Mouse (Mus musculus) ES-Bruce4 (cell line): ENCODE measurements around the gene Synpo2l. TPM values are rescaled to one million over a fixed set of nuclear protein-coding genes. Genes with fewer than 3 reads are reported as not detected.
A peak's percentile ranks its signal among the peaks of the same experiment; 100 is the strongest.
"Not testable (repeated sequence)": the region's sequence is repeated elsewhere in the genome, so short reads cannot be mapped to it uniquely, and the experiment has no call there.

Experiments used
- H3K27ac ChIP-seq: 2 replicates; pipeline ENCODE4 v1.5.1; 2012; ENCODE audit warnings: low read length, inconsistent platforms; ENCODE audit not compliant: insufficient read depth
- H3K27me3 ChIP-seq: 2 replicates; pipeline ENCODE4 v1.6.1; 2012; ENCODE audit warnings: mild to moderate bottlenecking, low read length, inconsistent platforms; ENCODE audit not compliant: control insufficient read depth, poor library complexity, insufficient read depth, severe bottlenecking
- H3K36me3 ChIP-seq: 2 replicates; pipeline ENCODE4 v1.6.1; 2012; ENCODE audit warnings: inconsistent platforms, mild to moderate bottlenecking, low read length, moderate library complexity; ENCODE audit not compliant: control insufficient read depth, poor library complexity, insufficient read depth, severe bottlenecking
- H3K4me1 ChIP-seq: one replicate; pipeline ENCODE4 v1.8.1; 2011; ENCODE audit warnings: low read length; ENCODE audit not compliant: control insufficient read depth, insufficient read depth
- H3K4me3 ChIP-seq: 2 replicates; pipeline ENCODE4 v1.5.1; 2011; ENCODE audit warnings: low read depth, mild to moderate bottlenecking, low read length
- H3K9ac ChIP-seq: 2 replicates; pipeline ENCODE4 v1.6.1; 2012; ENCODE audit warnings: low read depth, mild to moderate bottlenecking, inconsistent platforms; ENCODE audit not compliant: poor library complexity, severe bottlenecking
- H3K9me3 ChIP-seq: replicated peaks from 2 replicates; pipeline ENCODE4 v1.6.1; 2012; ENCODE audit warnings: mild to moderate bottlenecking, low read length, inconsistent platforms; ENCODE audit not compliant: control insufficient read depth, poor library complexity, insufficient read depth, severe bottlenecking
- CTCF ChIP-seq: IDR thresholded peaks from one replicate; pipeline ENCODE4 v1.8.1; 2011; ENCODE audit warnings: low read depth, low read length
- EP300 ChIP-seq: IDR thresholded peaks from 2 replicates; pipeline ENCODE4 v1.6.1; 2011; ENCODE audit warnings: low read depth, low read length; ENCODE audit not compliant: insufficient read depth
- POLR2A ChIP-seq: IDR thresholded peaks from one replicate; pipeline ENCODE4 v1.8.1; 2011; ENCODE audit warnings: low read length; ENCODE audit not compliant: insufficient read depth
- polyA plus RNA-seq: library from polyadenylated mRNA; stranded (reverse); fragments of >200 nt; gene quantifications from 2 replicates; pipeline ENCODE4 v1.2.4, GENCODE M21; 2011; ENCODE audit warnings: low read depth; ENCODE audit not compliant: missing spikeins, insufficient read depth, insufficient read length

Synpo2l gene
- polyA plus RNA-seq, 1 experiment, result 6.1 TPM

- Histone ChIP-seq H3K4me3 (peak within 1 kb of the TSS; percentile 96), H3K36me3 (no peaks in the 10 kb centered on the region), H3K9me3 (no peaks in the 10 kb centered on the region), H3K9ac (peak within 1 kb of the TSS; percentile 97), H3K27ac (peak within 1 kb of the TSS; percentile 67), H3K4me1 (no peaks in the 10 kb centered on the region), H3K27me3 (no peaks in the 10 kb centered on the region)
- TF ChIP-seq CTCF (no peak), EP300 (no peak), POLR2A (peak; percentile 45)
Observed at GRCm38 (mm10) chr14:20640644-20641437, 27.3 kb downstream of the Synpo2l start, which contains the start of gene Usp54. Gene Usp54 (minus strand): TSS chr14:20641063.

GRCm38 (mm10) chr14:20639918-20640619 is 28.1 kb downstream of the Synpo2l start:
- Histone ChIP-seq H3K27ac (peak overlapping the region; percentile 67), H3K27me3 (no peaks in the 10 kb centered on the region), H3K4me3 (peak overlapping the region; percentile 94), H3K9ac (peak overlapping the region; percentile 97), H3K4me1 (no peaks in the 10 kb centered on the region), H3K9me3 (no peaks in the 10 kb centered on the region), H3K36me3 (no peaks in the 10 kb centered on the region)
- TF ChIP-seq EP300 (peak; percentile 36; the same call in 1 of the 2 replicates), POLR2A (no peak)

- Histone ChIP-seq H3K36me3 (no peaks in the 10 kb centered on the region), H3K27me3 (no peaks in the 10 kb centered on the region), H3K9ac (no peak overlapping the region), H3K27ac (no peak overlapping the region), H3K4me3 (no peak overlapping the region), H3K4me1 (no peaks in the 10 kb centered on the region), H3K9me3 (no peaks in the 10 kb centered on the region)
- TF ChIP-seq CTCF (no peak), EP300 (no peak), POLR2A (no peak)
Observed at GRCm38 (mm10) chr14:20638702-20639101, 29.5 kb downstream of the Synpo2l start.

DNA sequence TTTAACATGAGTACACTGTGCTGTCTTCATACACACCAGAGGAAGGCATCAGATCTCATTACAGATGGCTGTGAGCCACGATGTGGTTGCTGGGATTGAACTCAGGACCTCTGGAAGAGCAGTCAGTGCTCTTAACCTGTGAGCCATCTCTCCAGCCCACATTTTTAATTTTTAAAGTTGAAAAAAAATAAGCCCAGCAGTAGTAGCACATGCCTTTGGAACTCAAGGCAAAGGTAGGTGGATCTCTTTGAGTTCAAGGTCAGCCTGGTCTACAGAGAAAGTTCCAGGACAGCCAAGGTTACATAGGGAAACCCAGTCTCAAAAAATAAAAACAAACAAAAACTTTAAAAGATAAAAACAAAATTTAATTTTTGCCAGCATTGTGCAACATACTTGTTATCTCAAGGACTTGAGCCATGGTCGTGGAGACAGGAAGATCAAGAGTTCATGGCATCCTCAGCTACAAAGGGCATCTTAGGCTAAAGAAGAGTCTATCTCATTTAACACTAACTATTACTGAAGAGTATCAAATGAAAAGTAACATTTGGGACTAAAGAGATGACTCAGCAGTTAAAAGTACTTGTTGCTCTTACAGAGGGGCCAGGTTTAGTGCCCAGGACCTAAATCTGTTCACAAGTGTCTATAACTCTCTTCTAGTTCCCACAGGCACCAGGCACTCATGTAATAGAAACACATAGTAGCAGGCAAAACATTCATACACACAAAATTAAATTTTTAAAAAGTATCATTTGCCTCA is 30.2 kb downstream of the Synpo2l start:
- Histone ChIP-seq H3K27me3 (no peaks in the 10 kb centered on the region), H3K4me3 (no peak overlapping the region), H3K36me3 (no peaks in the 10 kb centered on the region), H3K9me3 (no peaks in the 10 kb centered on the region), H3K27ac (no peak overlapping the region), H3K9ac (no peak overlapping the region), H3K4me1 (no peaks in the 10 kb centered on the region)
- no peak for TF ChIP-seq CTCF
- no peak for TF ChIP-seq EP300
- no peak for TF ChIP-seq POLR2A

GRCm38 (mm10) chr14:20636968-20637367 is 31.2 kb downstream of the Synpo2l start:
- not testable (repeated sequence) for H3K27ac ChIP-seq, H3K36me3 ChIP-seq, H3K27me3 ChIP-seq, H3K4me3 ChIP-seq, H3K4me1 ChIP-seq, H3K9ac ChIP-seq, H3K9me3 ChIP-seq

- no peaks in the 10 kb centered on the region for H3K36me3 ChIP-seq
- H3K27ac ChIP-seq, result no peak overlapping the region
- no peak overlapping the region for H3K9ac ChIP-seq
- no peaks in the 10 kb centered on the region for H3K27me3 ChIP-seq
- no peak overlapping the region for H3K4me3 ChIP-seq
- no peaks in the 10 kb centered on the region for H3K9me3 ChIP-seq
- TF ChIP-seq POLR2A (no peak), CTCF (no peak), EP300 (no peak)
- H3K4me1 ChIP-seq, result no peaks in the 10 kb centered on the region
Observed at GRCm38 (mm10) chr14:20635546-20635945, 32.6 kb downstream of the Synpo2l start.
